Mouse (Mus musculus): ENCODE results near the gene Nim1k. TPM values are rescaled to one million over a fixed set of nuclear protein-coding genes. Genes with fewer than 3 reads are reported as not detected.

The Nim1k gene
- 0.29 and 0.35 TPM in 2 replicates for polyA plus RNA-seq (2015; fragmentation: Nextera tagmentation; extraction: Ambion mirVana)

GRCm38 (mm10) chr13:119755681-119756471 is at the start of gene Nim1k:
Nim1k (minus strand) TSS chr13:119755882.

DNA sequence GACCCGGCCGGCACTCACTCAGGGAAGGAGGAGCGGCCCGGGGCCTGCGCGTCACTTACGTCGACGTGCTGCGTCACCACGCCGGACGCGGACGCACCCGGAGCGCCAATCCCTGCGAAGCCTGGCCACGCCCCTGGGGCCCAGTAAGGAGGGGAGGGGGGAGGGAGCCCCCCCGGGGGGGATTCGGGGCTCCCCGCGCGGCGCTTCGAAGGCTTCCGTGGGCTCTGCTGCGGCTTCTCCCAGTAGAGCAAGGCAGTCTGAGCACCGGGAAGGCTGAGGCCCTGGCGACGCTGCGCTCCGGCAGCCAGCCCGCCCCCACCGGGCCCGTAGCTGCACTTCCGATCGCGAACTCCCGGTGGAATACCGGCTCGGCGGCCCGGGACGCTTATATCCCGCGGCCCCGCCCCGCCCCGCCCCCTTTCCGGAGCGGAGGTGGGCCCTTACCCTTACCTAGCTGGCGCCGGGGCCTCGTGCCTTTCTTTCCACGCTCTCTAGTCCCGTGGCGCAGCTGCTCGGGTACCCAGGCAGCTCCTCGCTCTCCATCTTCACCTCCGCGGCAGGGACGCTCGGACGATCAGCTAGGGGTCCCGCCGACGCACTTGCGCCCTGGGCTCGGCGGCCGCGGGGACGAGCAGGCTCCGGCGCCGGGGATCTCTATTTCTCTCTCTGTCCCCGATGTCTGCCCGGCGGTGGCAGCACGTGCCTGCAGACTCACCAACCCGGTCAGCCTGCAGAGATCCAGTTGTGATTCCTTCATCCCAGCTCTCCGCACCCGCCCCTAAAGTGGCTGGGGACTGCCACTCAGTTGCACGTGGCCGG is 35.3 kb upstream of the Nim1k start, which contains the start of gene Zfp131:
Zfp131 (minus strand) TSS at position 129 of the 819 bp plus-strand sequence.

GRCm38 (mm10) chr13:119690039-119690728 is 65.5 kb downstream of the Nim1k start, which contains the start of gene Hmgcs1:
Hmgcs1 (plus strand) TSS chr13:119690379.

Other genes starting within 250 kb of the Nim1k start
- gene Ccl28, start 132.1 kb downstream of the Nim1k start, polyA plus RNA-seq (2015; fragmentation: Nextera tagmentation; extraction: Ambion mirVana) = 0.06 TPM in 1 of 2 replicates, not detected in the other
- gene Hmgcs1, start 65.5 kb downstream of the Nim1k start, polyA plus RNA-seq (2015; fragmentation: Nextera tagmentation; extraction: Ambion mirVana) = 12.6 and 15.1 TPM in 2 replicates
- 22.9 and 23.5 TPM in 2 replicates for gene Zfp131, start 35.0 kb upstream of the Nim1k start, polyA plus RNA-seq (2015; fragmentation: Nextera tagmentation; extraction: Ambion mirVana)
- gene AF067063, start 74.3 kb upstream of the Nim1k start, polyA plus RNA-seq (2015; fragmentation: Nextera tagmentation; extraction: Ambion mirVana) = not detected in 2 replicates
- gene D13Ertd608e, start 80.1 kb upstream of the Nim1k start, polyA plus RNA-seq (2015; fragmentation: Nextera tagmentation; extraction: Ambion mirVana) = not detected in 2 replicates
- not detected in 2 replicates for gene Tcstv1, start 138.9 kb upstream of the Nim1k start, polyA plus RNA-seq (2015; fragmentation: Nextera tagmentation; extraction: Ambion mirVana)
- gene Gm21761, start 173.4 kb upstream of the Nim1k start, polyA plus RNA-seq (2015; fragmentation: Nextera tagmentation; extraction: Ambion mirVana) = 0.10 and 0.38 TPM in 2 replicates
- gene B020031M17Rik, start 194.9 kb upstream of the Nim1k start, polyA plus RNA-seq (2015; fragmentation: Nextera tagmentation; extraction: Ambion mirVana) = not detected in 2 replicates

All from spleen, postnatal 0 days (tissue).